Mouse (Mus musculus) gastrocnemius, adult 18-20 months (tissue): ENCODE results near the gene Capn13. TPM values are rescaled to one million over a fixed set of nuclear protein-coding genes. Genes with fewer than 3 reads are reported as not detected.

Experiments used
- DNase-seq: peaks from one replicate; pipeline ENCODE4 v3.0.0; 2021; ENCODE audit warnings: low spot score
- long read RNA-seq, 2 experiments: library from polyadenylated mRNA; stranded (forward); transcript quantifications; one replicate each; pipeline ENCODE4 v2.0.0; 2021
- total RNA-seq, 2 experiments: library from RNA; stranded (reverse); gene quantifications; 2 replicates each; pipeline ENCODE4 v1.2.3; 2021

Capn13 gene
- total RNA-seq, result not detected
- long read RNA-seq, experiment 1, result 0 reads
- long read RNA-seq, experiment 2, result 0 reads

DNA sequence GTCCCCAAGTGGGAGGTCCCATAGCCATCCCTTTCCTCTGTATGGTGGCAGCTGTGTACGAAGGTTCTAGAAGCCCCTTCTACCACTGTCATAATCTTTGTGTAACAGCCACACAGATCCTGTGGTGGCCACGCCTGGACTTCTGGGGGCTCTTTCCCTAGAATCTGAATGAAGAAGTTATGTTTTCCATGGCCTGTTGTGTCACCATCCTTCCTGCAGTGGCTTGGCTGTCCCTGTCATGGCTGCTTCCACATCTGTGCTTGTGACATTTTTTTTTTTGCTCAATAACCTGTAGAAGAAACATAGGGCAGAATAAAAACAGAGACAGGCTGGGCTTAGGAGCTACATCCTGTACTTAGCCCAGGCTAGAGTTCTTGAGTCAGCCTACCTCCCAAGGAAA lies at the start of gene Capn13:
Capn13 (minus strand) TSS at position 5 of the 400 bp plus-strand sequence.
- no peak for DNase-seq

DNA sequence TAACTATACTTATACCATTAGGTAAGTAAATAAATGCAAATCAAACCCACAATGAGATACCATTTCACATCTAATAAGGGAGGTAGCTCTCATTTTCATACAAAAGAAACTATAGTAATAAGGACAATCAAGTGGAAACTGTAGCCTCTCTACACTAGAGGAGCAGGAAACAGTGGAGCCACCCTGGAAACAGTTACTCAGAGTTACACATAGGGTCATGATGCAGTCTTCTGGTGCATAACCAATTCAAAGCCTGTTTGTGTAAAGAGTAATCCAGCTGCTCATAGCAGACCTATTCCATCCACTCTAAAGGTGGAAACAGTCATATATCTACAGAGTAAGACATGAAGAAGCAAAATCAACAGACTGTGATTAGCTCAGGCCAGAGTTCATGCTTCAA lies 48.4 kb upstream of the Capn13 start:
- no peak for DNase-seq

GRCm38 (mm10) chr17:73440798-73441197 lies 40.1 kb upstream of the Capn13 start:
- DNase-seq, result no peak

GRCm38 (mm10) chr17:73432564-73433006 lies 31.9 kb upstream of the Capn13 start:
- no peak for DNase-seq

DNA sequence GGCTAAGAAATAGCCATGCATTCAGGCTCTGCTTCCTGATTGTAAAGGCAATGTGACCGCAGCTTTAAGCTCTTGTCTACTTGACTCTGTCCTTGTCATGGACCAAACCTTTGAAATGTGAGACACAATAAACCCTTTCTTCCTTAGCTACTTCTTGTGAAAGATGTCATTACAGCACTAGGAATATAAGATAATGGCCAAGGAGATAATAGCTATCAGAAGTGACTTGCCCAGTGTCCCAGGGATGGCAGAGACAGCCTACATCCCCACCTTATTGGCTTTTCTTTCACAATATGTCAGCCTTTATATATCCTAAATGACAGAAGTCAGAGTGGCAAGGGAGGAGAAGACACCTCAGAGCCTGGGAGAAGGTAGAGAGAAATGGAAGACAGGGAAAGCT lies 31.4 kb upstream of the Capn13 start:
- DNase-seq, result no peak

DNA sequence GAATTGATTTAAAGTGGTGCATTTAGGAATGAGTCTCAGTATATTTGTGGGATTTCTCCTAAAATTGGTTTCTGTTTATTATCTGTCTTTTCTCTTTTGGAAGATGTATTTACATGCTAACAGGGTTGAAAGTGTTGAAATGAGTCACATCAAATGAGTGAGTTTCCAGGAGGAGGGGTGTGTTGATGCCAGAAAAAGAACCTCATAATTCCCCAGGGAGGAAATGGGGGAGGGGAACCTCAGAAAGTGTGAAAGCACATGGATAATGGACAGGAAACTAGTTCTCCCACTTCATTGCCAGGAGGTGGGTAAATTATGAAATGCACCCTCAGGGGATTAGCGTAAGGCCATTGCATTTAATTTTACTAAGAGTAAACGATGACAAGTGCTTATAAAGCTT lies 16.7 kb upstream of the Capn13 start:
- DNase-seq, result no peak

- DNase-seq, result no peak
Measured at GRCm38 (mm10) chr17:73416181-73416795, 15.6 kb upstream of the Capn13 start.

DNA sequence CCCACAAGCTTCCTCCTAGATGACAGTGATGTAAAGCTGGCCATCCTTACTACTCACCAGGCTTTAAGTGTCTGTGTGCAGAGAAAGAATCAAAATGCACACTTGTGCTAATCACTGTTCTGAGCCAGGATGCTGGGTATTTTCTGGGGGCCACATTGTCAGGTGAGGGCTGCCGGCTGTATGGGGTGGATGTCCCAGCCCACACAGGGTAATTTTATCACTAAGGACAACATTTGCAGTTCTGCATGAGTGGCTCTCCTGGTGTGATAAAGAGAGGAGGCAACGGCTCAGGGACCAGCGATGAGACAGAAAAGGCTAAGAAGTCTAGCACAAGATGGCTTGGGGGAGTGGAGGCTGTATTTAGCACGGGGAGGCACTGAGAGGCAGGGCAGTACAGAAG lies 11.2 kb upstream of the Capn13 start:
- DNase-seq, result no peak

GRCm38 (mm10) chr17:73401272-73401671 lies 606 bp upstream of the Capn13 start:
- DNase-seq, result no peak

- DNase-seq, result peak; percentile 23
Measured at GRCm38 (mm10) chr17:73399136-73399535, 1.5 kb downstream of the Capn13 start.

- peak; percentile 20 for DNase-seq
Measured at GRCm38 (mm10) chr17:73393361-73393760, 7.3 kb downstream of the Capn13 start.

DNA sequence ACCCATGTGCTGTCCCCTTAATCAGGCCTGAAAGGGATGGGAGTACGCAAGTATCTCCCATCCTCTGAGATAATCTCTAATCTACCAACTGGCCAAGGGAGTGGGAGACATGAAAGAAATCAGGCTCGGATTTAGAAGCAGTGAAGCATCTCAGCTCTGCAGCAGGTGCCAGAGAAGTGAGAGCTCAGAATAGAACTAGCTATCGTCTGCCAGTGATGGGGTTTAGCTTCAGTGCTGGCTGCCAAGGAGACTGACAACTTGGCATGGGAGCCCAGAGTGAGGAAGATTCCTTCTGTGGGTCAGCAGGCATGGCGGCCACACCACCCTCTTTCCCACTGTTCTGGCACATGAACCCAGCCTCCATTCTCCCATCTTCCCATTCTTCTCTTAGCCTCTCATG lies 8.9 kb downstream of the Capn13 start:
- DNase-seq, result peak; percentile 67

GRCm38 (mm10) chr17:73390191-73391089 lies 10.2 kb downstream of the Capn13 start:
- DNase-seq, result no peak

DNA sequence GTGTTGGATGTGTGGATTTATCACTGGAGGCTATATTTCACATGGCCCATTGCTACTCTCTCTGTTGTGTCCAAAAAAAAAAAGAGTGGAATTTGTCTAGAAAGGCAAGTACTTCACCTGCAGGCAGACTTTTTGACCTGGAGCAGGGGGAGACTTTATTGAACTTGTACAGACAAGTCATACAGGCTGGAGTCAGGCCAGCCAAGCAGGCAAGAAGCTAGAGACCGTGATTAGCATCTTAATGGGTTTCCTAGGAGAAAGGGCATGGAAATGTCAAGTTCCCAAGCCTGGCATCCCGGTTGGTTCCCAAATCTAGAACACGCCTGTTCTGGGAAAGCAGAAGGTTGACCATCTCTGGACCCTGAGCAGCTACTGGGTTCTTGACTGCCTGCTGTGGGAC lies 11.3 kb downstream of the Capn13 start:
- DNase-seq, result no peak

GRCm38 (mm10) chr17:73386581-73386980 lies 14.1 kb downstream of the Capn13 start:
- DNase-seq, result no peak

DNA sequence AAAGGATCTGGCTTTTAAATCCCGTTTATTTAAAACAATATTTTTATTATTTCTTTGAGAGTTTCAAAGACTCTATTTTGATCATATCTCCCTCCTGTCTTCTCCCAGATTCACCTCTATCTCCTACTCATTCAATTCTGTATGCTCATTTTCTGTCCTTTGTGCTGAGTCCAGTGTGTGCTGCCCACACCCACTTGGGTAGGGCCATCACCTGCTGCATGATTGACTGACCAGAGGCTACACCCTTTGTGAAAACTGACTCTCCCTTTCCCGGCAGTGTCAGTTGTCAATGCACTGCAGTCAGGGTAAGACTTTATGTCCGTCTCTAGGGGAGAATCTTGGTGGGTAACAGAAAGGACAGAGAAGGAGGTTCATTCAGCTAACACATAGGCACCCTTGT lies 14.7 kb downstream of the Capn13 start:
- DNase-seq, result no peak

DNA sequence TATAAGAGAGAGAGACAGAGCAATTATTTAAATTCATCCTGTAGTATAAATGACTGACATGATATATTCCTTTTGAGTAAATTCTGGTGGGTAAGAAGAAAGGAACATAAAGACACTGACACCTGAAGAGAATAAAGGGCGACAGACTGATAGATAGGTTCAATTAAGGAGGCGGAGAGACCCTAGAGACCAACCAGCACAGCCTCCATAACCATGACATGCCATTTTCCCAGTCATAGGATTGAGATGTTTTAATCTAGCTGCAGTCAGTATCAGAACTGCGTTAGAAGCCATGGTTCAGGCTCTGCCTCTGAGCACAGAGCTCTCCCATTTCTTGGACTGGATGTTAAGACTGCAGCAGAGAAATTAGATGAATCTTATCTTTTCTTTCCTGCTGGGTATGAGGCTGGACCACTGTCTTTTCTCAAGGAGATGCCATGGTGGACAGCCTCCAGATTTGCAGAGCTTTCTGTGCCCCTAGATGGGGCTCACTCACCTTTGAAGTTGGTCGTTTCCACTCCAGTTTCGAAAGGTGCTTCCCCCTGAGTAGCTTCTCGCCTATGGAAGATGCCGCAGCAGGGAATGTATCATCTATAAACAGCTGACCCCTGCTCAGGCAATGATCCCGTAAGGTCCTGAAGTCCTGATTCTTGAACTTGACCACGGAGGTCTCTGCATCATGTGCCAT lies 18.2 kb downstream of the Capn13 start:
- DNase-seq, result no peak

DNA sequence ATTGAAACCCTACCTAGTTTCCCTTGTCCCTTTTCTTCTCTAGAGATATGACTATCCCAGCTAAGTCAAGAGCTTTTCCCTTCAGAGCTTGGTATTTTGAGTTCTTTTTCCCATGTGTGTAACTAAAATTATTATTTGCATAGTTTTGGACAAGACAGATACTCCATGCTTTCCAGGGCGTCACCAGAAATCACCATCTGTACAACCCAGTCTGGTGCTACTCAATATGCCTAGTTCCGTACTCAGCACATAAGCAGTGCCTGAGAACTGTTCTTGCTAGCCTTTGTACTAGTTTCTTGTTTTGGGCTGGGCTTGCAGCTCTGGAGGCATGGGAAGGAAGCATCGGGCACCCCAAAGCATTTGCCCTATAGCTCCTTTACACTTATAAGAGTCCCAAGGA lies 19.0 kb downstream of the Capn13 start:
- DNase-seq, result no peak

DNA sequence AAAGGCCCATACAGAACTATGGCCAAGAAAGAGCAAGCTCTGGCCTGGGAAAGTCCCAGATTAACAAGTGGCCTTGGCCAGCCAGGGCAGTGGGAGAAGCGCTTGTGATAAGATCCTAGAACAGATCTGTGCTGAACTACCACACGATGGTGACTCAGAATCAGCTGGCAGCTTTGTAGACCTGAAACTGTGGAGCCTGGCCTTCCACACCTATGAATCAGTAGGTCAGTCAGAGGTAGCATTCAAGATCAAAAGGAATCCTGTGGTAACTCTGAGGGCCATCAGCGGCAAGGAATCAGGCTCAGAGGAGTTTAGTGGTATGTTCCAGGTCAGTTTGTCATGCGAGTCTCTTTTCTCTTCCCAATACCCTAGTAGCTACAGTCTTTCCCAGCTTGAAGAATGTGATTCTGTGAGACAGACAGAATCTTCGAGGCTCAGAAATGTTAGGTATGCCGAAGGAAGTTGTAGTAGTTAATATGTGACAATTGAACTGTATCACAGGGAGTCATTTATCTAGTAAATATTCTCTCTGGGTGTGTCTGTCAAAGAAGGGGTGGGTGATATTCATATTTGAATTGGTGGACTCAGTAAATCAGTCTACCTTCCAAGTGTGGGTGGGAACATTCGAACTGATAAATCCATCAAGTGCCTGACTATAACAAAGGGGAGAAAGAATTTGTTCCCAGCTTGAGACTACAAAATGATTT lies 22.7 kb downstream of the Capn13 start:
- no peak for DNase-seq

- no peak for DNase-seq
Measured at GRCm38 (mm10) chr17:73367334-73367733, 33.3 kb downstream of the Capn13 start.

- no peak for DNase-seq
Measured at GRCm38 (mm10) chr17:73361054-73361453, 39.6 kb downstream of the Capn13 start.
